Mouse (Mus musculus): ENCODE data around the gene Stxbp5. TPM values are rescaled to one million over a fixed set of nuclear protein-coding genes. Genes with fewer than 3 reads are reported as not detected.

Gene Stxbp5
- total and polyA plus RNA-seq, 3 experiments = 9.8 to 20.1 (median 11.2) TPM

DNA sequence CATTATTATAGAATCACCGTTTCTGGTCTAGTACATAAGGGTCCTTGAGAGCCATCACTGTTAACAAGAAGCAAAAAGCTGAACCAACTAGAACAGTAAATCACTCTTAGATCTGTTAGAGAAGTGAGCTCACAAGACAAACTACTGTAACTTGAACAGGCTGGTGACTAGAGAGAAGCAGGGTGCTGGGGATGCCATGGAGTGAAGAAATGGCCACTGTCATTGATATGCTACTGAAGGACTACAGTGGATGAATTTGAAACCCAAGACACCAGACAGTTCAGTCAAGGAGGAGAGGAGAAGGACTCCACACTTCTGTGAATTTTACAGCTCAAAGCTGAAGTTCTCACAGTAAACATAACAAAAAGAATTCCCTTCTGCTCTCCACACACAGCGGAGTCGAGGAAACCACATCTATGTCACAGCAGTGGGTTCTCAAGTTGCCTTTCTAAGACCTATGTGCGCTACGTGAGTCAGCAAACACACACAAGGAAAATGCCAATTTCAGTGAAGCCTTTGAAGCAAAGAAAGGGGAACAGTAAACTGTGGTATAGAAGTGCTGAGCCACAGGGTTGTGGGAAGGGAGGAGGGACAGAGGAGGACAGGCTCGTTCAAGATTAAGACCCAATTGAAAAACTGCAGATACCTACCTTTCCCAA lies 20.7 kb downstream of the Stxbp5 start:
- no peak for TF ChIP-seq CHD1 (IDR thresholded peaks at IDR 0.05; ENCODE audit: low read depth, low read length)
- TF ChIP-seq MAFK (IDR thresholded peaks at IDR 0.05; ENCODE audit: insufficient replicate concordance, low read length) = peak; percentile 19; the same call in 1 of the 2 replicates
- no peak for TF ChIP-seq MEF2A (IDR thresholded peaks at IDR 0.05; ENCODE audit: borderline replicate concordance, low read depth, low read length)
- H3K27me3 ChIP-seq (replicated peaks) = no peaks in the 10 kb centered on the region
- in situ Hi-C loops (cut with MboI; ENCODE audit: low pct_ligation_motif_present, low pct_unique_long_range_greater_than_20kb, low sequenced_read_pairs) = no loop called here
- H3K9ac ChIP-seq (ENCODE audit: insufficient read depth, low read depth) = no peak overlapping the region
- no peaks in the 10 kb centered on the region for H3K9me3 ChIP-seq (replicated peaks; ENCODE audit: low read length)
- dilution Hi-C loops (cut with MboI; ENCODE audit: extremely low pct_ligation_motif_present, extremely low pct_unique_long_range_greater_than_20kb, low sequenced_read_pairs) = no loop called here
- H3K27ac ChIP-seq (ENCODE audit: insufficient read depth, low read depth) = peak overlapping the region; percentile 28; the same call in 1 of the 2 replicates
- peaks cover 8 to 51% of the 10 kb centered on the region in 2 experiments for H3K4me1 ChIP-seq (ENCODE audit: control insufficient read depth in 1 of 2, insufficient read depth in 2 of 2)
- peaks cover 0 to 27% of the 10 kb centered on the region in 2 experiments for H3K36me3 ChIP-seq (replicated peaks in 1 of 2; ENCODE audit: control insufficient read depth in 1 of 2, insufficient read depth in 1 of 2, low read length in 1 of 2)
- H3K79me2 ChIP-seq (replicated peaks; ENCODE audit: control insufficient read depth, extremely low read depth, insufficient read depth, poor library complexity, severe bottlenecking) = peaks cover 3% of the 10 kb centered on the region; the same call in 1 of the 2 replicates
- H3K4me2 ChIP-seq (ENCODE audit: insufficient read depth, low read depth, poor library complexity, severe bottlenecking) = peak overlapping the region; percentile 29; the same call in 1 of the 2 replicates
- peak; percentile 62 for DNase-seq (ENCODE audit: extremely low read depth)
- no peak overlapping the region for H3K4me3 ChIP-seq (replicated peaks in 1 of 3; ENCODE audit: low read depth in 2 of 3, low read length in 2 of 3, poor library complexity in 1 of 3)

DNA sequence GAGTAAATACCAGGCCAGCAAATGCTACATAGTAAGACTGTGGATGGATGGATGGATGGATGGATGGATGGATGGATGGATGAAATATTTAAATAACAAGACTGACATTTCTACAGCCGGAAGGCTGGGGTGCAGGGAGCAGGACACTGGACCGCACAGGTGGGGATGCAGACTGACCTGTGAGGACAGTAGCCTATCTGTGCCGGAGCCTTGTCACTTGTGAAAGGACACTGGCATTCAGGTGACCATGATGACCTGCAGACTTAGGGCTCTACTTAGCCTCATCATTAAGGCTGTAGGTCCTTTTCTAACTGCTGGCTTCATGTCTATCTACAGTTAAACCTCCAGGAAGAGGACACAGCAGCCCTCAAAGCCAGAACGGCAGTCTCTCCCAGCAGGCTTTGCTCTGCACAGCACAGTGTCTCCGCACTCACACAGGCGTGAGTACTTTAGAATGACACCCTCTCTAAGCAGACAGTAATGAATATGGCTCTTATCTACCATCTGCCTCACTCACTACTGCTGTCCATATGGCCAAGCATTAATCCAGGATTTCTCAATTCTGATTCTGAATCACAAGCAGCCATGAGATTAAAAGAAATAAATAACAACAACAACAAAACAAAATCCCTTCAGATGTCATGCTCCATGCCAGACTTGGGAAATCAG lies 21.9 kb downstream of the Stxbp5 start:
- Histone ChIP-seq H3K4me2 (ENCODE audit: insufficient read depth, low read depth, poor library complexity, severe bottlenecking) (no peak overlapping the region), H3K4me3 (replicated peaks in 1 of 3; ENCODE audit: low read depth in 2 of 3, low read length in 2 of 3, poor library complexity in 1 of 3) (no peak overlapping the region), H3K36me3 (replicated peaks in 1 of 2; ENCODE audit: control insufficient read depth in 1 of 2, insufficient read depth in 1 of 2, low read length in 1 of 2) (peaks cover 0 to 28% of the 10 kb centered on the region in 2 experiments), H3K9ac (ENCODE audit: insufficient read depth, low read depth) (no peak overlapping the region), H3K27me3 (replicated peaks) (no peaks in the 10 kb centered on the region), H3K27ac (ENCODE audit: insufficient read depth, low read depth) (no peak overlapping the region), H3K4me1 (ENCODE audit: control insufficient read depth in 1 of 2, insufficient read depth in 2 of 2) (peaks cover 8 to 47% of the 10 kb centered on the region in 2 experiments), H3K79me2 (replicated peaks; ENCODE audit: control insufficient read depth, extremely low read depth, insufficient read depth, poor library complexity, severe bottlenecking) (no peaks in the 10 kb centered on the region; the same call in 1 of the 2 replicates), H3K9me3 (replicated peaks; ENCODE audit: low read length) (no peaks in the 10 kb centered on the region)
- DNase-seq (ENCODE audit: extremely low read depth) = no peak
- in situ Hi-C loops (cut with MboI; ENCODE audit: low pct_ligation_motif_present, low pct_unique_long_range_greater_than_20kb, low sequenced_read_pairs) = no loop called here
- no peak for TF ChIP-seq ZKSCAN1 (IDR thresholded peaks at IDR 0.05; ENCODE audit: borderline replicate concordance, low read depth, low read length)
- TF ChIP-seq MAZ (IDR thresholded peaks at IDR 0.05; ENCODE audit: low read depth, low read length) = no peak
- TF ChIP-seq ZNF384 (IDR thresholded peaks at IDR 0.05; ENCODE audit: low read depth, low read length) = no peak
- no peak for TF ChIP-seq MYC (IDR thresholded peaks at IDR 0.05; ENCODE audit: low read depth, low read length)
- dilution Hi-C loops (cut with MboI; ENCODE audit: extremely low pct_ligation_motif_present, extremely low pct_unique_long_range_greater_than_20kb, low sequenced_read_pairs) = no loop called here

DNA sequence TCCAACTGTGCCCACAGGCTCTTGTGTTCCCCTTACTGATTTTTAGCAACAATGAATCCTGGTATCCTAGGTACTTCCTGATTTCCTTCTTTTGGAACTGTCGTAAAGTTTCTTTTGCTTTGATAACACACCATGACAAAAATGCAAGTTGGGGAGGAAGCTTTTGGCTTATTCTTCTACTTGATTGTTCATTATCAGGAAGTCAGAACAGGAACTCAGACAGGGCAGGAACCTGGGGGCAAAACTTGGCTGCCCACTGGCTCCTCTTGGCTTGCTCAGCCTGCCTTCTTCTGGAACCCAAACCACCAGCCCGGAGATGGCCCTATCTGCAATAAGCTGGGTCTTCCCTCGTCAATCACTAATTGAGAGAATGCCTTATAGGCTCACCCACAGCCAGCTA lies 25.0 kb downstream of the Stxbp5 start:
- Histone ChIP-seq H3K79me2 (replicated peaks; ENCODE audit: control insufficient read depth, extremely low read depth, insufficient read depth, poor library complexity, severe bottlenecking) (no peaks in the 10 kb centered on the region; the same call in 1 of the 2 replicates), H3K9me3 (replicated peaks; ENCODE audit: low read length) (no peaks in the 10 kb centered on the region), H3K4me1 (ENCODE audit: control insufficient read depth in 1 of 2, insufficient read depth in 2 of 2) (peaks cover 5 to 20% of the 10 kb centered on the region in 2 experiments), H3K4me2 (ENCODE audit: insufficient read depth, low read depth, poor library complexity, severe bottlenecking) (no peak overlapping the region), H3K27me3 (replicated peaks) (no peaks in the 10 kb centered on the region), H3K27ac (ENCODE audit: insufficient read depth, low read depth) (no peak overlapping the region), H3K9ac (ENCODE audit: insufficient read depth, low read depth) (no peak overlapping the region), H3K36me3 (replicated peaks in 1 of 2; ENCODE audit: control insufficient read depth in 1 of 2, insufficient read depth in 1 of 2, low read length in 1 of 2) (peaks cover 0 to 47% of the 10 kb centered on the region in 2 experiments), H3K4me3 (replicated peaks in 1 of 3; ENCODE audit: low read depth in 2 of 3, low read length in 2 of 3, poor library complexity in 1 of 3) (no peak overlapping the region)
- in situ Hi-C loops (cut with MboI; ENCODE audit: low pct_ligation_motif_present, low pct_unique_long_range_greater_than_20kb, low sequenced_read_pairs) (no loop called here), dilution Hi-C loops (cut with MboI; ENCODE audit: extremely low pct_ligation_motif_present, extremely low pct_unique_long_range_greater_than_20kb, low sequenced_read_pairs) (no loop called here)
- TF ChIP-seq UBTF (IDR thresholded peaks at IDR 0.05; ENCODE audit: low read depth, low read length) (no peak), JUND (conservative IDR thresholded peaks at IDR 0.05; ENCODE audit: low read depth, low read length) (no peak), POLR2AphosphoS2 (IDR thresholded peaks at IDR 0.05; ENCODE audit: low read depth, low read length) (no peak), BHLHE40 (IDR thresholded peaks at IDR 0.05; ENCODE audit: low read depth, low read length) (no peak), POLR2A (IDR thresholded peaks at IDR 0.05; ENCODE audit: low read depth, low read length) (no peak)
- DNase-seq (ENCODE audit: extremely low read depth) = no peak
